Mouse (Mus musculus) CD4-positive, CD25-positive, alpha-beta regulatory T cell, adult 2 months (primary cell): ENCODE measurements around the gene Gas8.
A peak's percentile ranks its signal among the peaks of the same experiment; 100 is the strongest.
"Not testable (repeated sequence)": the region's sequence is repeated elsewhere in the genome, so short reads cannot be mapped to it uniquely, and the experiment has no call there.

Experiments
- DNase-seq: peaks from one replicate; pipeline ENCODE4 v3.0.0-alpha.2; 2012; ENCODE audit warnings: low read depth, low spot score

The Gas8 gene

DNA sequence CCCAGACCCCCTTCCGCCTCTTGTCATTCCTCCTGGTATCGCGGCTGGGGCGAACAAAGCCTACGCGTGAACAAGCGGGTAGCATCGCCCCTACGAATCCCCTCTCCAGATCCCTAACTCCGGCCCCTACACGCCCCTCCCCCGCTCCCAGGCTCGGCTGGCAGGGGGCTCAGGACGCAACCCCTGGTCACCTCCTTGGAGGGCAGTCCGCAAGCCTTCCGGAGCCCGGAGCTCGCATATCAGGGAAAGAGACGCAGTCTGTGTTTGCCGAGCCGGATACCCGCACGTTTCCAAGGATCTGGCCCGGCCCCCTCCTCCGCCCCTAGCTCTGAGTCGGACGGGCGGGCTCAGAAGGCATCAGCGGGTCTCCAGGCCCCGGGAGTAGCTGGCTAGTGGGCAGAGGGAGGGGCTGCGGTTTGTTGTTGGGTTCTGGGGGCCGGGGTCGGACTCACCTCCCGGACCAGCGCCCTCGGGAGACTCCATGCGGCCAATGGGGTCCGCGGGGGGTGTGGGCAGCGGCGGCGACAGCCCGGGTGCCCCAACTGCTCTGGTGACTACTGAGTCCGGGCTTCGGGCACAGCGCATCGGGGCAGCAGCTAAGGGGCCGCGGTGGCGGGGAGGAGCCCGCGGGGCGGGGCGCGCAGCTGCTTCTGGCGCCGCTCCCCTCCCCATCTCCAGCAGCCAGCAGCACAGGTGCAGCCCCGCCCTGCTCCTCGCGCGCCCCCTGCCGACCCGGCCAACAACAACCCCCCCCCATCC, 3.7 kb upstream of the Gas8 start, which contains the start of gene Dbndd1:
TSS of gene Dbndd1 (minus strand) at position 683 of the 759 bp plus-strand sequence.
- peak; percentile 56 for DNase-seq

DNA sequence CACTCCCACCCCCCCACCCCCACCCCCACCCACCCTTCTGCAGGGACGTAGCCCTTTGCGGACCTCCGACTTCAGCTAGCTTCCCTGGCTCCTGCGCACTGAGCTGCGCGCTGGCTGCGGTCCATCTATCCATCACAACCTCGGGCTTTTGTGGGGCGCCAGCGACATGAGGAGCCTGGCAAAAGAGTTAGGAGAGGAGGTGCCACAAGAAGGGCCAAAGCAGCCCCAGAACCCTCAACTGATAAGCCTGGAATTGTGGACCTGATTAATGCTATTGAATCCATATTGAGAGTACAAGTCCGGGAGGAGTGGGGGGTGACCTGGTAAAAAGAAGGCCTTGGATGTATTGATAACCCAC, 3.1 kb upstream of the Gas8 start:
- no peak for DNase-seq

DNA sequence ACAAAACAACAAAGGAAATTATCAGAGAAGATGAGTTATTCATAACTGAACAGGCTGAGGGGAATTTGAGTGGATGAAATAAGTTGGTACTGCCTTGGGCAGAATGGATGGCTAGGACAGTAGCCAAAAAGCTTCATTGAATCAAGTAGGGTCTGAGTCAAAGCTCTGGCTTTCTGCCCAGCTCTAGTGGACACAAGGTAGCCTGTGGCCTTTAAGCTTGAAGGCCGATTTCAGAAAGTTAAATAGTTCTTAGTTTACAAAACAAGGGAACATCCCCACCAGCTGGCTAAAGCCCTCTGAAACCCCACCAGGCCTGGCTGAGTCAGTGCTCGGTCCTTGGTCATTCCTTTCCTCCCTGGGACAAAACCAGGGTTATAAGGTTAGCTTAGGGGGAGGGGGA, 2.0 kb upstream of the Gas8 start:
- no peak for DNase-seq

DNA sequence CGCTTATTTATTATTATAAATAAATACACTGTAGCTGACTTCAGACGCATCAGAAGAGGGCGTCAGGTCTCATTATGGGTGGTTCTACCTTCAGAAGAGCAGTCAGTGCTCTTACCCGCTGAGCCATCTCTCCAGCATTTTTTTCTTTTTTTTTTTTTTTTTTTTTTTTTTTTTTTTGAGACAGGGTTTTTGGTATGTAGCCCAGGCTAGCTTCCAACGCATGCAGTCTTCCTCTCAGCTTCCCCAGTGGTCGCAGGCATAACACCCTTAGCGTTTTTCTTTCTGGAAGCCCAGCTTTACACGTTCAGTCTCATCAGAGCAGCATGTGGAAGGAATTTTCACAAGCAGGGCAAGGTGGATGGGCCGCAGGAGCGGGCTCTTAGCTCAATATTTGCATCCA, 462 bp upstream of the Gas8 start:
- no peak for DNase-seq

DNA sequence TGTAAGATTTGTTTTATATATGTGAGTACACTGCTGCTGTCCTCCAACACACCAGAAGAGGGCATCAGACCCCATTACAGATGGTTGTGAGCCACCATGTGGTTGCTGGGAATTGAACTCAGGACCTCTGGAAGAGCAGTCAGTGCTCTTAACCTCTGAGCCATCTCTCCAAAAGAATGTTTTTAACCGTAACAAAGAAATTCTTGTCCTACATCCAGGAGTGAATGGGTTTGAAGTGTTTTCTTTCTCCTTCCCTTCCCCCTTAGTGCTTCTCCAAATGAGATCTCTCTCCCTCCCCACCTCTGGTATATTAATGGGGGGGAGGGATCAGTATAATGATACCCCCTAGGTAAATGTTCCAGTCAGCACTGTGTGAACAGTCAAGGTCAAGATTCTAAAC, 1.4 kb downstream of the Gas8 start:
- not testable (repeated sequence) for DNase-seq

DNA sequence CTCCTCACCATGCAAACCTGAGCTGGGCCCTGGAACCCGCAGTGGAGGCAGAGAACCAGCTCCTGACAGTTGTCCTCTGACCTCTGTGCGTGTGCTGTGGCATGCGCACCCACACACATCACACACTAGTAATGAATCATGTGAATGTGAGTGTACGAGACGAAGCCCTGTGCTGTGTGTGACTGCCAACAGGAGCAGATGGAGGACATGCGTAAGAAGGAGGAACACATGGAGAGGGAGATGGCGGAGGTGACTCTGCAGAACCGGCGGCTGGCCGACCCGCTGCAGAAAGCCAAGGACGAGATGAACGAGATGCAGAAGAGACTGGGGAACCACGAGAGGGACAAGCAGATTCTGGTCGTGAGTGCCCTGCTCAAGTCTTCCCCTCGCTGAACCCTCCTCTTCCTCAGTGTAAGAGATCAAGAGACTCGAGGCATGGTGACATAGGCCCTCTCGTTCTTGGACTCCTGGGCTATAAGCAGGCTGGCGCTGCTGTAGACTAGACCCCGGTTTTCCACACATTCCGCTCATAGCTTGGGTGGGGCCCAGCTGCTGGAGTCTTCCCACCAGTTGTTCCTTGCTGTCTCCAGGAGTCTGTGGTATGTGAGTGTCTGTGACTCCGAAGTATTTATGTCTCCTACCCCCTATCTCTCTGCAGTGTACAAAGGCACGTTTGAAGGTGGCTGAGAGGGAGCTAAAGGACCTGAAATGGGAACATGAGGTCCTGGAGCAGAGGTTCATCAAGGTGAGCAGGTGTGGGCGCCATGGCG, 9.3 kb downstream of the Gas8 start:
- no peak for DNase-seq

DNA sequence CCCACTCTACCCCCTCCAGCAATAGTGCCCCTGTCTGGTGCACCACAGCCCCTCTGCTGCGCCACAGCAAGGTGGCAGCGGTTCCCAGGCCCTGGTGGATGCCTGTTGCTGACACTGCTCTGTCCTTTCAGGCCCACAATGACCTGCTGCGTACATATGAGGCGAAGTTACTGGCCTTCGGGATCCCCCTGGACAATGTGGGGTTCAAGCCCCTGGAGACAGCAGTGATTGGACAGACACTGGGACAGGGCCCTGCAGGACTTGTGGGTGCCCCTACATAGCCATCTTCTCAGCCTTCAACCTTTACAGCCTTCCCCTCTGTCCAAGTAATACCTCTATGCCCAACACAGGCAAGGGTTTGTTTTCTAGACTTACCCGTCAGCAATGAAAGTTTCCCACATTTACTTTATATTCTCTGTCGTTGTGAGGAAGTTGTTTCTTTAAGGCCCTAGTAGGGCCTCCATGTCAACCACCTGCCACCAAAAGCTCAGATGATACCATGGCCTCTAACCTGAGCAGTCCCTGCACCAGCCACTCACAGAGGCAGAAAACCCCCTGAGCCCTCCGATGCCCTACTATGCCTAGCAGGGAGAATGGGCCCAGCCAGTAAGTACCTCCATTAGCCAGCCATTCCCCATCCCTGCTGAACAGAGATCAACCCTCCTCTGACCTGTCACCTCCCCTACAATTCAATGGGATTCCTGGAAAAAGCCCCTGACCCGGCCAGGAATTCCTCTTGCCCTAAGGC, 17.8 kb downstream of the Gas8 start:
- no peak for DNase-seq

DNA sequence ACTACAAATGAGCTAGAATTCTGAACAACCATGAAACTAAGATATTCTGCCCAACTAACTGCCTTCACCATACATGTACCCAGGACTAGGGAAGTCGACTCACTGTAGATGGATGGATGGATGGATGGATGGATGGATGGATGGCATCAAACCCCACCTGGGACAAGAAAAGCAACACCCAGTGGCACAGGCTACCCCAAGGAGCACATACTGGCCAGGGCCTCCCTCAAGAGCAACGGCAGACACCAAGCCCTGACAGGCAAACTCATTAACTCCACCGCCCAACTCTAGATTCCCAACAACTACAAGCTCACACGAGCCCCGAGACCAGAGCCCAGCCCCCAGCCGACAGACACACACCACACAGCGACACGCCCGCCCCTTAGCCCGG, 18.4 kb downstream of the Gas8 start:
- no peak for DNase-seq

DNA sequence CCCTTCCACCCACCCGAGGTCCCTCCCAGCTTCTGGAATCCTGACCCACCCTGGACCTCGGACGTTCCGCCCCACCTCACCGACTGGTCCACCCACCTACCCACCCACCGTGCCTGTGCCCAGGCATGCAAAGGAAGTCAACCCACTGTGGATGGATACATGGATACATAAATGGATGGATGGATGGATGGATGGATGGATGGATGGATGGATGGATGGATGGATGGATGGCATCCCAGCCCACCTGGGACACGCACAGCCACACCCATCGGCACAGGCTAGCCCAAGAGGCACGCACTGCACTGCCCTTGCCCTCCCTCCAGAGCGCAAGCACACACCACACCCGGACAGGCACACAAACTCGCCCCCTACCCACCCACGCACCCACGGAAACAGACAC, 19.0 kb downstream of the Gas8 start:
- DNase-seq, result not testable (repeated sequence)

DNA sequence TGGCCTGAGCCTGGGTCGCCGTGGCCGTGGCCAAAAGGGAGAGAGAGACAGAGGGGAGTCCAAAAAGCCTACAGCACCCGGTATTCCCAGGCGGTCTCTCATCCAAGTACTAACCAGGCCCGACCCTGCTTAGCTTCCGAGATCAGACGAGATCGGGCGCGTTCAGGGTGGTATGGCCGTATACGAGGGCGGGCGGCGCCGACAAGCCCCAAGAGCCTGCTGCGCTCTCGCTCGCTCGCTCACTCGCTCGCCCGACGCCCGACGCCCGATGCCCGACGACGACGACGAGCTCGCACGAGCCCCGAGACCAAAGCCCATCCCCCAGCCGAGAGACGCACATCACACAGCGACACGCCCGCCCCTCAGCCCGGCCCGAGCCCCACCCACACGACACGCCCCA, 45.6 kb downstream of the Gas8 start:
- DNase-seq, result peak; percentile 11

DNA sequence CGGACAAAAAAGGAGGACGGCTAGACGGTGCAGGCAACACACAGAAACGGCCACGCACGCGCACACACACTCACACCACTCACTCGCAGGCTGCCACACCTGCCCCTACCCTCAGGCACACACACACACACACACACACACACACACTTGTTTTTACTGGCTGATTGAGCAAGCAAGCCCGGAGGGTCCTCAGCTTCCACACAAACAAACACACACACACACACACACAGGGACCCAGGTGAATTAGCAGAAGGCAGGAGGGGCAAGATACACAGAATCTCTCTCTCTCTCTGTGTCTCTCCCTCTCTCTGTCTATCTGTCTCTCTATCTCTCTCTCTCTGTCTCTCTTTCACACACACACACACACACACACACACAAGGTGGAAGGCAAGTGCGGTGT, 56.8 kb downstream of the Gas8 start:
- DNase-seq, result not testable (repeated sequence)
